Mouse (Mus musculus) forebrain, postnatal 0 days (tissue): Measurements from ENCODE around the gene Gm5737. TPM values are rescaled to one million over a fixed set of nuclear protein-coding genes. Genes with fewer than 3 reads are reported as not detected.

ENCODE experiments used
- ATAC-seq: fragments of 200-750 bp; cut with Nextera tagmentation; 2 replicates; pipeline ENCODE4 v1.8.0; 2017; ENCODE audit warnings: mild to moderate bottlenecking, moderate library complexity
- DNase-seq: peaks from one replicate; pipeline ENCODE4 v3.0.0-alpha.2; 2015
- H3K27ac ChIP-seq: fragments of 300-500 bp; sonication (generic); 2 replicates; pipeline ENCODE4 v1.5.1; 2014; ENCODE audit warnings: low read depth, mild to moderate bottlenecking, antibody characterized with exemption, low read length, moderate library complexity, mixed read lengths
- H3K27me3 ChIP-seq: fragments of 300-500 bp; sonication (generic); 2 replicates; pipeline ENCODE4 v1.6.1; 2014; ENCODE audit warnings: mild to moderate bottlenecking, low read length, mixed read lengths; ENCODE audit not compliant: insufficient read depth
- H3K36me3 ChIP-seq: fragments of 300-500 bp; sonication (generic); 2 replicates; pipeline ENCODE4 v1.6.1; 2014; ENCODE audit warnings: mild to moderate bottlenecking, moderate library complexity; ENCODE audit not compliant: insufficient read depth
- H3K4me1 ChIP-seq: fragments of 300-500 bp; sonication (generic); 2 replicates; pipeline ENCODE4 v1.6.1; 2014; ENCODE audit warnings: antibody characterized with exemption; ENCODE audit not compliant: insufficient read depth
- H3K4me2 ChIP-seq: fragments of 300-500 bp; sonication (generic); 2 replicates; pipeline ENCODE4 v1.6.1; 2014; ENCODE audit warnings: low read depth, mild to moderate bottlenecking, moderate library complexity
- H3K4me3 ChIP-seq: fragments of 300-500 bp; sonication (generic); 2 replicates; pipeline ENCODE4 v1.5.1; 2014; ENCODE audit warnings: low read depth, low read length, mixed read lengths
- H3K9ac ChIP-seq: fragments of 300-500 bp; sonication (generic); 2 replicates; pipeline ENCODE4 v1.6.1; 2014; ENCODE audit warnings: mild to moderate bottlenecking
- H3K9me3 ChIP-seq: fragments of 300-500 bp; sonication (generic); 2 replicates; pipeline ENCODE4 v1.6.1; 2016; ENCODE audit warnings: low read length
- CTCF ChIP-seq: sonication (generic); IDR thresholded peaks from 2 replicates; pipeline ENCODE4 v1.5.1; 2016; ENCODE audit warnings: antibody characterized with exemption, control low read depth, low read depth
- WGBS: fragments of 180-500 bp; shearing (Covaris S2); extraction: QIAGEN DNeasy Blood & Tissue Kit; methylation state at CpG from one replicate; pipeline ENCODE4 v1.1.7; 2014; 5-methylcytosine and 5-hydroxymethylcytosine counted together
- polyA plus RNA-seq: library from polyadenylated mRNA; unstranded; fragments of >200 nt; fragmentation: Nextera tagmentation; extraction: Ambion mirVana; gene quantifications from 2 replicates; pipeline ENCODE4 v1.2.1, GENCODE M21; 2015
- total RNA-seq: library from RNA; depleted of rRNA; stranded (reverse); fragments of >200 nt; gene quantifications from 2 replicates; pipeline ENCODE4 v1.2.3, GENCODE M21; 2014; rRNA removed

The Gm5737 gene
- total and polyA plus RNA-seq, 2 experiments from 2014 or later: 0.16 TPM; not detected in 1

DNA sequence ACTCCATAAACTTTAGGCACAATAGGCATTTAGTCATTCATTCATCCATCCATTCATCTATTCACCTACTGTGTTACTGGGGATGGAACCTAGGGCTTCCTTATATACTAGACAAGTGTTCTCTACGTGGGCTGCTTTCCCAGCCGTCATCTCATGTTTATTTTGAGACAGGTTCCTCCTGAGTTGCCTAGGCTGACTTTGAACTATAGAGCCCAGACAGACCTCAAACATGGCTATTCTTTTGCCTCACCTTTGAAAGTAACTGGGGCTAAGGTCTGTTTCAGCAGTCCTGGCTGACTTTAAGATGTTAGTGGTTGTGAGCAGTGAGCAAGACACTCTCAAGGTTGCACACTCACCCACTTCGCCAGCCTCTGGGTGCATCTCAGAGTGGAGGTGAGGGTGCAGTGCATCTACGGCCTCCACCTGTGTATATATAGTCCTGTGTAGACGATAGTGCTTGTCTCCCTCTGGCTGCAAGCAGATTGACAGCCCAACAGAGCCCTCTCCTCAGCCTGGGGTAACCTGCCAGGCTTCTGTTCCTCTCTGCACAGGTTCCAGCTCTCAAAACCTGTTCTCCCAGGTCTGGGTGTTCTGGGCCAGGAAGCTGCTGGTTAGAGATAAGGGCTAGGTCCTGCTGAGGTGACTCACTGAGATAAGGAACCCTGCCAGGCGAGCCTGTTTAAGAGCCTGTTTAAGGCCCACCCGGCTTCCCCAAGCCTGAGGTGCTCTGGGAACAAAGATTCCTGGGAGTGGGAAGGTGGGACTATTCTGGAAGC is 62.8 kb downstream of the Gm5737 start:
- Histone ChIP-seq H3K9ac (no peak overlapping the region), H3K36me3 (peaks cover 16% of the 10 kb centered on the region), H3K27me3 (no peaks in the 10 kb centered on the region), H3K27ac (no peak overlapping the region), H3K9me3 (no peaks in the 10 kb centered on the region), H3K4me1 (no peaks in the 10 kb centered on the region), H3K4me3 (no peak overlapping the region), H3K4me2 (no peak overlapping the region)
- no peak for DNase-seq
- no peak for ATAC-seq
- WGBS: 73% methylated on average over 7 of the region's 7 CpGs
- TF ChIP-seq CTCF: no peak

GRCm38 (mm10) chr7:120875540-120876388 is 63.6 kb downstream of the Gm5737 start:
- peaks cover 24% of the 10 kb centered on the region for H3K36me3 ChIP-seq
- H3K4me1 ChIP-seq: no peaks in the 10 kb centered on the region
- no peak overlapping the region for H3K4me3 ChIP-seq
- no peak overlapping the region for H3K4me2 ChIP-seq
- no peak for DNase-seq
- no peaks in the 10 kb centered on the region for H3K9me3 ChIP-seq
- H3K9ac ChIP-seq: no peak overlapping the region
- 66% methylated on average over 3 of the region's 3 CpGs for WGBS
- ATAC-seq: no peak
- H3K27ac ChIP-seq: no peak overlapping the region
- no peaks in the 10 kb centered on the region for H3K27me3 ChIP-seq
- no peak for TF ChIP-seq CTCF

GRCm38 (mm10) chr7:120878271-120878670 is 66.1 kb downstream of the Gm5737 start:
- TF ChIP-seq CTCF: no peak

GRCm38 (mm10) chr7:120879972-120880371 is 67.8 kb downstream of the Gm5737 start:
- Histone ChIP-seq H3K9me3 (no peaks in the 10 kb centered on the region), H3K27ac (no peak overlapping the region), H3K4me3 (no peak overlapping the region), H3K4me1 (no peaks in the 10 kb centered on the region), H3K27me3 (no peaks in the 10 kb centered on the region), H3K4me2 (no peak overlapping the region), H3K36me3 (peaks cover 50% of the 10 kb centered on the region), H3K9ac (no peak overlapping the region)
- whole genome bisulfite sequencing: 97% methylated on average over 3 of the region's 3 CpGs
- no peak for ATAC-seq
- no peak for TF ChIP-seq CTCF
- no peak for DNase-seq

More at GRCm38 (mm10) chr7:120878271-120878670, 66.1 kb downstream of the Gm5737 start:
- no peaks in the 10 kb centered on the region for H3K4me1 ChIP-seq
- no peak overlapping the region for H3K4me3 ChIP-seq
- 59% methylated on average over 6 of the region's 6 CpGs for WGBS
- H3K27ac ChIP-seq: no peak overlapping the region
- H3K36me3 ChIP-seq: peaks cover 39% of the 10 kb centered on the region
- no peaks in the 10 kb centered on the region for H3K27me3 ChIP-seq
- H3K4me2 ChIP-seq: no peak overlapping the region
- H3K9me3 ChIP-seq: no peaks in the 10 kb centered on the region
- no peak overlapping the region for H3K9ac ChIP-seq
- ATAC-seq (peak; percentile 42), DNase-seq (no peak)

DNA sequence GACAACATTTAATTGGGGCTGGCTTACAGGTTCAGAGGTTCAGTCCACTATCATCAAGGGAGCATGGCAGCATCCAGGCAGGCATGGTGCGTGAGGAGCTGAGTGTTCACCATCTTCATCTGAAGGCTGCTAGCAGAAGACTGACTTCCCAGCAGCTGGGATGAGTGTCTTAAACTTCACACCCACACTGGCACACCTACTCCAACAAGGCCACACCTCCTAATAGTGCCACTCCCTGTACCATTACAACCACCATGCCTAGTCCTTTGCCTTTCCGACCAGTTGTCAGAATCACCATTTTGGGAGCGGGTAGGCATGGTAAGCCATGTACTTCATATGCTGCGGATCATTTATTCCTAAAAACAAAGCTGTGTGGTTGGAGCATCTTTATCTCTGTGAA is 68.6 kb downstream of the Gm5737 start:
- no peak overlapping the region for H3K4me2 ChIP-seq
- H3K4me3 ChIP-seq: no peak overlapping the region
- no peak overlapping the region for H3K27ac ChIP-seq
- no peak overlapping the region for H3K9ac ChIP-seq
- H3K4me1 ChIP-seq: no peaks in the 10 kb centered on the region
- no peaks in the 10 kb centered on the region for H3K27me3 ChIP-seq
- ATAC-seq (no peak), DNase-seq (no peak)
- WGBS: 96% methylated on average over 4 of the region's 4 CpGs
- H3K9me3 ChIP-seq: no peaks in the 10 kb centered on the region
- no peak for TF ChIP-seq CTCF
- H3K36me3 ChIP-seq: peaks cover 58% of the 10 kb centered on the region

Other genes starting within 250 kb of the Gm5737 start
- gene Uqcrc2, start 177.2 kb upstream of the Gm5737 start, total RNA-seq: 192 and 198 TPM in 2 replicates
- gene Uqcrc2, start 177.2 kb upstream of the Gm5737 start, polyA plus RNA-seq: 239 and 241 TPM in 2 replicates
- 0.24 TPM in 1 of 2 replicates, not detected in the other for gene Pdzd9, start 142.0 kb upstream of the Gm5737 start, total RNA-seq
- gene Pdzd9, start 142.0 kb upstream of the Gm5737 start, polyA plus RNA-seq: 0.22 and 0.25 TPM in 2 replicates
- gene Mosmo, start 134.7 kb upstream of the Gm5737 start, total RNA-seq: 29.5 and 35.0 TPM in 2 replicates
- gene Mosmo, start 134.7 kb upstream of the Gm5737 start, polyA plus RNA-seq: 9.4 and 11.8 TPM in 2 replicates
- 2.1 and 5.0 TPM in 2 replicates for gene Vwa3a, start 73.0 kb upstream of the Gm5737 start, total RNA-seq
- gene Vwa3a, start 73.0 kb upstream of the Gm5737 start, polyA plus RNA-seq: 1.1 and 2.5 TPM in 2 replicates
- gene Eef2k, start 30.5 kb downstream of the Gm5737 start, total RNA-seq: 53.8 and 56.4 TPM in 2 replicates
- 31.6 and 35.4 TPM in 2 replicates for gene Eef2k, start 30.5 kb downstream of the Gm5737 start, polyA plus RNA-seq
- 28.3 and 31.2 TPM in 2 replicates for gene Polr3e, start 105.4 kb downstream of the Gm5737 start, total RNA-seq
- 18.1 and 20.9 TPM in 2 replicates for gene Polr3e, start 105.4 kb downstream of the Gm5737 start, polyA plus RNA-seq
- 20.2 and 21.2 TPM in 2 replicates for gene Cdr2, start 169.9 kb downstream of the Gm5737 start, total RNA-seq
- gene Cdr2, start 169.9 kb downstream of the Gm5737 start, polyA plus RNA-seq: 5.4 and 5.8 TPM in 2 replicates
- 0.48 TPM in 1 of 2 replicates, not detected in the other for gene Mfsd13b, start 170.1 kb downstream of the Gm5737 start, total RNA-seq
- gene Mfsd13b, start 170.1 kb downstream of the Gm5737 start, polyA plus RNA-seq: 0.21 and 0.53 TPM in 2 replicates
- 118 and 147 TPM in 2 replicates for gene Mettl9, start 222.1 kb downstream of the Gm5737 start, total RNA-seq
- gene Mettl9, start 222.1 kb downstream of the Gm5737 start, polyA plus RNA-seq: 154 and 159 TPM in 2 replicates